Mouse (Mus musculus) neural tube, embryonic 13.5 days (tissue): Measurements from ENCODE around the gene Dnaja3. TPM values are rescaled to one million over a fixed set of nuclear protein-coding genes. Genes with fewer than 3 reads are reported as not detected.

Source experiments
- ATAC-seq: fragments of 200-750 bp; cut with Nextera tagmentation; 2 replicates; pipeline ENCODE4 v1.8.0; 2017; ENCODE audit warnings: low read depth, mild to moderate bottlenecking, moderate TSS enrichment, moderate library complexity
- H3K27ac ChIP-seq: fragments of 300-500 bp; sonication (generic); replicated peaks from 2 replicates; pipeline ENCODE4 v1.5.1; 2015; ENCODE audit warnings: moderate library complexity, mild to moderate bottlenecking, inconsistent platforms
- H3K27me3 ChIP-seq: fragments of 300-500 bp; sonication (generic); 2 replicates; pipeline ENCODE4 v1.6.1; 2015; ENCODE audit warnings: mild to moderate bottlenecking, inconsistent platforms
- H3K36me3 ChIP-seq: fragments of 300-500 bp; sonication (generic); 2 replicates; pipeline ENCODE4 v1.6.1; 2015; ENCODE audit warnings: mild to moderate bottlenecking, inconsistent platforms
- H3K4me1 ChIP-seq: fragments of 300-500 bp; sonication (generic); replicated peaks from 2 replicates; pipeline ENCODE4 v1.6.1; 2015; ENCODE audit warnings: inconsistent platforms
- H3K4me2 ChIP-seq: fragments of 300-500 bp; sonication (generic); 2 replicates; pipeline ENCODE4 v1.6.1; 2015; ENCODE audit warnings: inconsistent platforms, mild to moderate bottlenecking, moderate library complexity
- H3K4me3 ChIP-seq: fragments of 300-500 bp; sonication (generic); 2 replicates; pipeline ENCODE4 v1.5.1; 2015; ENCODE audit warnings: mild to moderate bottlenecking, inconsistent platforms
- H3K9ac ChIP-seq: fragments of 300-500 bp; sonication (generic); 2 replicates; pipeline ENCODE4 v1.6.1; 2015; ENCODE audit warnings: moderate library complexity, mild to moderate bottlenecking, inconsistent platforms
- H3K9me3 ChIP-seq: fragments of 300-500 bp; sonication (generic); 2 replicates; pipeline ENCODE4 v1.6.1; 2016; ENCODE audit warnings: inconsistent platforms
- WGBS: fragments of 180-500 bp; shearing (Covaris S2); methylation state at CpG from one replicate; pipeline ENCODE4 v1.1.7; 2015; 5-methylcytosine and 5-hydroxymethylcytosine counted together
- polyA plus RNA-seq: library from polyadenylated mRNA; unstranded; fragments of >200 nt; fragmentation: Nextera tagmentation; extraction: Ambion mirVana; gene quantifications from 2 replicates; pipeline ENCODE4 v1.2.1, GENCODE M21; 2015

The Dnaja3 gene
- polyA plus RNA-seq, 1 experiment from 2014 or later = 55.7 TPM

- Histone ChIP-seq H3K4me3 (no peak overlapping the region), H3K27me3 (no peaks in the 10 kb centered on the region), H3K36me3 (peaks cover 29% of the 10 kb centered on the region), H3K9ac (no peak overlapping the region), H3K9me3 (no peaks in the 10 kb centered on the region), H3K4me2 (no peak overlapping the region), H3K4me1 (peaks cover 3% of the 10 kb centered on the region), H3K27ac (no peak overlapping the region)
- ATAC-seq = no peak
- WGBS = 93% methylated on average over 9 of the region's 9 CpGs
Observed at GRCm38 (mm10) chr16:4634681-4635080, 5.1 kb upstream of the Dnaja3 start.

- no peaks in the 10 kb centered on the region for H3K9me3 ChIP-seq
- H3K9ac ChIP-seq = no peak overlapping the region
- H3K36me3 ChIP-seq = peaks cover 29% of the 10 kb centered on the region
- ATAC-seq = no peak
- 71% methylated on average over 4 of the region's 4 CpGs for WGBS
- peaks cover 14% of the 10 kb centered on the region for H3K4me1 ChIP-seq
- no peak overlapping the region for H3K27ac ChIP-seq
- H3K4me2 ChIP-seq = no peak overlapping the region
- H3K4me3 ChIP-seq = no peak overlapping the region
- no peaks in the 10 kb centered on the region for H3K27me3 ChIP-seq
Observed at GRCm38 (mm10) chr16:4635760-4636159, 4.0 kb upstream of the Dnaja3 start.

DNA sequence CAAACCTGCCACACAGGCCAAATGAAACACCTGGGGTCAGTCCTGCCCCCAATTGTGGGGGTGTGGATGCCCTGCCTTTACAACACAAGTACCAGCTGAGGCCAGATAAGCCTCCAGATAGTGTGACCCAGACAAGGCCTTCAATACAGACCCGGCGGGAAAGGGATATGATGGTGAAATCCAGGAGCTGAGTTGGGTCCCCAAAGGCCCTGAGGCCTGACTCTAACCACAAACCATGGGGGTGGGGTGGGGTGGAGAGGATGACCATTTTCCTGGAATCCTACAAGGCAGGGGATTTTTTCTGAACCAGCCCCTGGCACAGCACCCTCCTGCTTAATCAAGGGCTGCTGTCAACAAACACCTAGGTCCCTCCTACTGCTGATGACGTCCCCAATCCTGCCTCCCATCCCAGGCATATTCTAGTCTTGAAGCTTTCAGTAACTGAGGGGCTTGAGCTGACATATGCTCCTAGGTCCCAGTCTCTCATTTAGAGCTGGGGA is 848 bp upstream of the Dnaja3 start:
- H3K9ac ChIP-seq = no peak overlapping the region
- WGBS = 91% methylated on average over 3 of the region's 3 CpGs

GRCm38 (mm10) chr16:4640267-4641005 is 647 bp downstream of the Dnaja3 start:
- H3K27me3 ChIP-seq = no peaks in the 10 kb centered on the region
- 0 out of 2 replicates have a peak, but pooled peaks cover 6% of the 10 kb centered on the region for H3K36me3 ChIP-seq
- 6% methylated on average over 17 of the region's 17 CpGs for WGBS
- H3K9ac ChIP-seq = peak overlapping the region; percentile 75
- H3K4me3 ChIP-seq = peak overlapping the region; percentile 56
- H3K4me1 ChIP-seq = peaks cover 53% of the 10 kb centered on the region
- ATAC-seq = peak; percentile 12; the same call in 1 of the 2 replicates
- H3K27ac ChIP-seq = peak overlapping the region; percentile 77
- peak overlapping the region; percentile 78 for H3K4me2 ChIP-seq
- H3K9me3 ChIP-seq = no peaks in the 10 kb centered on the region

More for the DNA sequence above, 848 bp upstream of the Dnaja3 start:
- peaks cover 44% of the 10 kb centered on the region for H3K4me1 ChIP-seq
- H3K4me3 ChIP-seq = no peak overlapping the region
- 0 out of 2 replicates have a peak, but pooled peaks cover 8% of the 10 kb centered on the region for H3K36me3 ChIP-seq
- ATAC-seq = no peak
- H3K27ac ChIP-seq = no peak overlapping the region
- H3K27me3 ChIP-seq = no peaks in the 10 kb centered on the region
- no peaks in the 10 kb centered on the region for H3K9me3 ChIP-seq
- H3K4me2 ChIP-seq = no peak overlapping the region

DNA sequence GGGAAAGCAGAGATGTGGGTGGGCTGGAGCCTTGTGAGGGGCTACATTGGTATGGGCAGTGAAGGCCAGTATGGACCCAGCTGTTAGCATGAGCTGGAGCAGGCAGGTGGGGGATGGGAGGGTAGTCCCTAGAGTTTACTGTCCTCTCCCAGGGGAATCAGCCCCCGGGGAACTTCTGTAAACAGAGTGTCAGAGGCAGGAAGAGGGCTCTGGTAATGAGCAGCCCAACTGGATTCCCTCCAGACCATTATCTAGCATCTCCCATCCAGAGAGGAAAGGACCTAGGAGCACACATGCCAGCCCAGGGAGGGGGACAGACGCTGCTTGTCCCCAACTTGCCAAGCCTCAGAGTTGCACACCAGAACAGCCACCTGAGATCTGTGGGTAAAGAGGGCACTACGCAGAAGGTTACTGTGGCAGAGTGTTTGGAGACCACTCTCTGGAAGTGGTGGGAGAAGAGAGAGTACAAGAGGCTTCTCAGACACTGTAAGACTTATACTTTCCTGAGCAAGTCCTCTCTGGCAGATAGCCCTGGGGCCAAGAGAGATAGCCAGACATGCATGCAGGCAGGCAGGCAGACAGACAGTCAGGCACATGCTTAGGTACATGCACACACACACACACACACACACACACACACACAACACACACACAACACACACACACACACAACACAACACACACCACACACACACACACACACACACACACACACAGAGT is 1.5 kb downstream of the Dnaja3 start:
- H3K27ac ChIP-seq = no peak overlapping the region
- no peak for ATAC-seq
- peak overlapping the region; percentile 78 for H3K4me2 ChIP-seq
- H3K4me3 ChIP-seq = peak overlapping the region; percentile 56
- H3K36me3 ChIP-seq = 0 out of 2 replicates have a peak, but pooled peaks cover 6% of the 10 kb centered on the region
- H3K9me3 ChIP-seq = no peaks in the 10 kb centered on the region
- WGBS = 43% methylated on average over 3 of the region's 3 CpGs
- no peaks in the 10 kb centered on the region for H3K27me3 ChIP-seq
- peaks cover 55% of the 10 kb centered on the region for H3K4me1 ChIP-seq
- H3K9ac ChIP-seq = 0 out of 2 replicates have a peak overlapping the region, but pooled peaks have one; percentile 75

DNA sequence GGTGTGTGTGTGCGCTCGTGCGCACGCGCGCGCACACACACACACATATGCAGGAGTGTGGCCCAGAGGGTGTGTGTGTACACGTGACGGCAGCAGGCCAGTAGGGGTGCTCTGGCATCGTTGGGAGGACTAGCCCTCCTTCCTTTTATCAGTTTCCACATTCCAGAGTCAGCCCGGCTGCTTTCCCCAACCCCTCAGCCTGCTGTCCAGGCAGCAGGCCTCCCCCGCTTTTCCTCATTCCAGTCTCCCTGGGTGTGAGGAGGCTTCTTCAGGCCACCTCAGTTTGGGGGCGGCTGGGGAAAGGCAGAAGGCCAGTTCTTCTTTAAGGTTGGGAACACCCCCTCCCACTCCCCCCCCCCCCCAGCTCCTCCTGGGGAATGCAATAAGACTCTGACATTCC is 2.4 kb downstream of the Dnaja3 start:
- H3K27me3 ChIP-seq = no peaks in the 10 kb centered on the region
- no peaks in the 10 kb centered on the region for H3K9me3 ChIP-seq
- H3K9ac ChIP-seq = no peak overlapping the region
- WGBS = 43% methylated on average over 13 of the region's 13 CpGs
- ATAC-seq = no peak
- H3K4me3 ChIP-seq = no peak overlapping the region
- H3K27ac ChIP-seq = peak overlapping the region; percentile 62
- peak overlapping the region; percentile 36 for H3K4me2 ChIP-seq
- H3K4me1 ChIP-seq = peaks cover 64% of the 10 kb centered on the region
- 0 out of 2 replicates have a peak, but pooled peaks cover 11% of the 10 kb centered on the region for H3K36me3 ChIP-seq

GRCm38 (mm10) chr16:4642937-4643336 is 3.1 kb downstream of the Dnaja3 start:
- H3K27me3 ChIP-seq = no peaks in the 10 kb centered on the region
- no peak for ATAC-seq
- H3K27ac ChIP-seq = peak overlapping the region; percentile 62; the same call in 1 of the 2 replicates
- peaks cover 72% of the 10 kb centered on the region for H3K4me1 ChIP-seq
- WGBS = 93% methylated on average over 6 of the region's 6 CpGs
- H3K9me3 ChIP-seq = no peaks in the 10 kb centered on the region
- no peak overlapping the region for H3K9ac ChIP-seq
- no peak overlapping the region for H3K4me3 ChIP-seq
- H3K4me2 ChIP-seq = peak overlapping the region; percentile 36
- 0 out of 2 replicates have a peak, but pooled peaks cover 11% of the 10 kb centered on the region for H3K36me3 ChIP-seq

- Histone ChIP-seq H3K4me1 (peaks cover 72% of the 10 kb centered on the region), H3K4me3 (no peak overlapping the region), H3K9me3 (no peaks in the 10 kb centered on the region), H3K27ac (0 out of 2 replicates have a peak overlapping the region, but pooled peaks have one; percentile 28), H3K4me2 (no peak overlapping the region), H3K27me3 (no peaks in the 10 kb centered on the region), H3K36me3 (peaks cover 18% of the 10 kb centered on the region), H3K9ac (no peak overlapping the region)
- peak; percentile 30; the same call in 1 of the 2 replicates for ATAC-seq
- WGBS = 75% methylated on average over 11 of the region's 11 CpGs
Observed at GRCm38 (mm10) chr16:4643670-4644419, 4.1 kb downstream of the Dnaja3 start.

GRCm38 (mm10) chr16:4645867-4646266 is 6.1 kb downstream of the Dnaja3 start:
- Histone ChIP-seq H3K4me2 (no peak overlapping the region), H3K27me3 (no peaks in the 10 kb centered on the region), H3K27ac (no peak overlapping the region), H3K4me1 (peaks cover 58% of the 10 kb centered on the region), H3K9me3 (no peaks in the 10 kb centered on the region), H3K36me3 (peaks cover 37% of the 10 kb centered on the region), H3K4me3 (no peak overlapping the region), H3K9ac (no peak overlapping the region)
- no peak for ATAC-seq
- WGBS = 80% methylated on average over 4 of the region's 4 CpGs

DNA sequence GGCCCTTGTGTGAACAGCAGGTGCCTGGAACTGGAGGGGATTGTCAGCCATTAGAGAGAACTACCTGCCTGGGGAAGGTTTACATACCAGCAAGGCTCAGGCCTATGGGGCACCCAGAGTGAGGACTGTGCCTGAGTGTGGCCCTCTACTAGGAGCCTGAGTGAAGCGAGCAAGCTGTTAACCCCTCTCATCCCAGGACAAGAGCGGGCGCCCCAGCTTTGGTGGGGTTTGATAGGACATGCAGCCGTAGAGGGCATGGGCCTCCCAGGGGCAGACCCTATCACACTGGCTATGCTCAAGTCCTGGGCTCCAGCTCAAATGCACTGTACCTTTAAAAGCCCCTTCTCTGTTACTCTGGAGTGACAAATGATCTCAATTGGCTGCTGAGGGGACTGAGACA is 7.0 kb downstream of the Dnaja3 start:
- WGBS = 64% methylated on average over 4 of the region's 4 CpGs
- H3K9me3 ChIP-seq = no peaks in the 10 kb centered on the region
- H3K9ac ChIP-seq = no peak overlapping the region; the same call in 1 of the 2 replicates
- peaks cover 56% of the 10 kb centered on the region for H3K4me1 ChIP-seq
- peaks cover 46% of the 10 kb centered on the region for H3K36me3 ChIP-seq
- no peak for ATAC-seq
- no peak overlapping the region for H3K4me3 ChIP-seq
- H3K27me3 ChIP-seq = no peaks in the 10 kb centered on the region
- no peak overlapping the region for H3K27ac ChIP-seq
- no peak overlapping the region for H3K4me2 ChIP-seq

GRCm38 (mm10) chr16:4647651-4648141 is 7.9 kb downstream of the Dnaja3 start:
- Histone ChIP-seq H3K4me1 (peaks cover 52% of the 10 kb centered on the region), H3K4me2 (no peak overlapping the region), H3K36me3 (peaks cover 55% of the 10 kb centered on the region), H3K27ac (0 out of 2 replicates have a peak overlapping the region, but pooled peaks have one; percentile 18), H3K9me3 (no peaks in the 10 kb centered on the region), H3K27me3 (no peaks in the 10 kb centered on the region), H3K4me3 (no peak overlapping the region), H3K9ac (0 out of 2 replicates have a peak overlapping the region, but pooled peaks have one; percentile 17)
- WGBS = 71% methylated on average over 13 of the region's 13 CpGs
- ATAC-seq = no peak
